Mouse (Mus musculus) small intestine, adult 2 months (tissue): ENCODE results near the gene Lsm14b.

Experiments
- CTCF ChIP-seq: fragments of 200-500 bp; IDR thresholded peaks from 2 replicates; pipeline ENCODE4 v1.5.1; 2012; ENCODE audit warnings: low read depth, mild to moderate bottlenecking, control low read depth, inconsistent platforms, low read length, moderate library complexity, mixed read lengths; ENCODE audit not compliant: insufficient replicate concordance, insufficient read length; ENCODE audit errors: extremely low read depth
- POLR2A ChIP-seq: fragments of 200-500 bp; IDR thresholded peaks from 2 replicates; pipeline ENCODE4 v1.6.1; 2012; ENCODE audit warnings: low read depth, mild to moderate bottlenecking, control low read depth, inconsistent platforms, low read length, moderate library complexity

- TF ChIP-seq POLR2A (no peak), CTCF (no peak)
Measured at GRCm38 (mm10) chr2:180053001-180053400, 28.2 kb downstream of the Lsm14b start.
